In genomic region chr4:95793647-95794328, GRCm38 (mm10) we compare ENCODE assay signal across 16 mouse cellular contexts.
DNase-seq lines count a peak whose midpoint lies in the region; ATAC-seq and TF ChIP-seq lines count a peak whose summit lies in the region.
"Had no signal": no experiment of that assay in that cellular context is flagged by ENCODE, and none has a peak within 500 bp of the region (broad histone marks: within the 10 kb centered on the region; RNA-seq: fewer than 3 reads in every experiment).

No protein-coding gene starts in this region.

- no peak for TF ChIP-seq POLR2A in small intestine, adult 2 months (IDR thresholded peaks at IDR 0.05; ENCODE audit: low read depth, low read length)

- no peak for DNase-seq in neural tube, embryonic 10.5 days (ENCODE audit: extremely low spot score, low spot score)
- DNase-seq in kidney, adult 11 months, result peak; percentile 78
- peak; percentile 65 for DNase-seq in kidney, postnatal 14 days
- DNase-seq in embryo, embryonic 10 days (ENCODE audit: low spot score), result no peak
- no peak for DNase-seq in B cell, adult 2 months
- DNase-seq: cerebellum, postnatal 25 days; lung, adult 18-20 months; right cerebral cortex, postnatal 14 days; thymus, postnatal 25 days had no signal

- H3K9ac ChIP-seq in neural tube, embryonic 14.5 days (replicated peaks; ENCODE audit: low read depth, low read length), result no peak overlapping the region
- no peak overlapping the region for H3K9ac ChIP-seq in midbrain, embryonic 15.5 days
- H3K9ac ChIP-seq: forebrain, embryonic 13.5 days had no signal

- no peaks in the 10 kb centered on the region for H3K27me3 ChIP-seq in neural tube, embryonic 14.5 days (ENCODE audit: control insufficient read depth, insufficient read depth, low read length)
- H3K27me3 ChIP-seq in small intestine, adult 2 months (ENCODE audit: control insufficient read depth, insufficient read depth, low read length), result no peaks in the 10 kb centered on the region
- no peaks in the 10 kb centered on the region for H3K27me3 ChIP-seq in midbrain, embryonic 15.5 days (replicated peaks)
- H3K27me3 ChIP-seq: forebrain, embryonic 13.5 days; heart, embryonic 13.5 days had no signal

- H3K9me3 ChIP-seq in neural tube, embryonic 14.5 days (ENCODE audit: control insufficient read depth, low read length), result no peaks in the 10 kb centered on the region
- no peaks in the 10 kb centered on the region for H3K9me3 ChIP-seq in midbrain, embryonic 15.5 days
- H3K9me3 ChIP-seq: forebrain, embryonic 13.5 days; heart, embryonic 13.5 days had no signal

- no peak overlapping the region for H3K4me2 ChIP-seq in neural tube, embryonic 14.5 days (ENCODE audit: low read depth, low read length)
- H3K4me2 ChIP-seq in midbrain, embryonic 15.5 days, result no peak overlapping the region
- H3K4me2 ChIP-seq: forebrain, embryonic 13.5 days; heart, embryonic 13.5 days had no signal

- 36% methylated on average over 7 of the region's 7 CpGs for WGBS in neural tube, embryonic 14.5 days
- 28% methylated on average over 7 of the region's 7 CpGs for WGBS in small intestine, adult 2 months
- 60% methylated on average over 7 of the region's 7 CpGs for WGBS in midbrain, embryonic 15.5 days

- H3K4me1 ChIP-seq in neural tube, embryonic 14.5 days (ENCODE audit: control insufficient read depth, insufficient read depth, low read length), result peaks cover under 1% of the 10 kb centered on the region; the same call in 1 of the 2 replicates
- H3K4me1 ChIP-seq in small intestine, adult 2 months (ENCODE audit: control insufficient read depth, insufficient read depth, insufficient read length, low read length), result peaks cover 9% of the 10 kb centered on the region; the same call in 1 of the 2 replicates
- no peaks in the 10 kb centered on the region for H3K4me1 ChIP-seq in midbrain, embryonic 15.5 days

- H3K27ac ChIP-seq in neural tube, embryonic 14.5 days (ENCODE audit: low read depth, low read length), result no peak overlapping the region
- peak overlapping the region; percentile 70 for H3K27ac ChIP-seq in small intestine, adult 2 months (ENCODE audit: insufficient read depth, low read depth, low read length)
- no peak overlapping the region for H3K27ac ChIP-seq in midbrain, embryonic 15.5 days
- H3K27ac ChIP-seq: forebrain, embryonic 13.5 days; layer of hippocampus, adult 2 months; left cerebral cortex, adult 2 months had no signal

- no peak overlapping the region for H3K4me3 ChIP-seq in neural tube, embryonic 14.5 days (ENCODE audit: low read depth, low read length)
- no peak overlapping the region for H3K4me3 ChIP-seq in small intestine, adult 2 months (ENCODE audit: low read depth, low read length)
- H3K4me3 ChIP-seq in midbrain, embryonic 15.5 days, result no peak overlapping the region
- H3K4me3 ChIP-seq: forebrain, embryonic 13.5 days; heart, embryonic 13.5 days; layer of hippocampus, adult 2 months; left cerebral cortex, adult 2 months had no signal

- ATAC-seq in neural tube, embryonic 14.5 days (ENCODE audit: low read depth), result 0 out of 2 replicates have a peak, but pooled peaks have one; percentile 60
- ATAC-seq in midbrain, embryonic 15.5 days (replicated peaks), result no peak
- ATAC-seq: forebrain, embryonic 13.5 days had no signal

- no peak for TF ChIP-seq CTCF in small intestine, adult 2 months (IDR thresholded peaks at IDR 0.05; ENCODE audit: extremely low read depth, insufficient read length, insufficient replicate concordance, low read depth, low read length)

- no peaks in the 10 kb centered on the region for H3K36me3 ChIP-seq in neural tube, embryonic 14.5 days (ENCODE audit: control insufficient read depth, insufficient read depth, low read length)
- H3K36me3 ChIP-seq in small intestine, adult 2 months (ENCODE audit: control insufficient read depth, insufficient read depth, low read length), result no peaks in the 10 kb centered on the region
- H3K36me3 ChIP-seq in midbrain, embryonic 15.5 days (replicated peaks), result no peaks in the 10 kb centered on the region
- H3K36me3 ChIP-seq: heart, embryonic 13.5 days had no signal

Comparison
In these comparisons a context has a peak if more than half of its experiments do, and no peak if none do; other contexts are left out.
1. DNase-seq: peak in kidney, adult 11 months (single experiment) and kidney, postnatal 14 days (single experiment); none in neural tube, embryonic 10.5 days (single experiment), embryo, embryonic 10 days (single experiment) and B cell, adult 2 months (0 of 2).